In genomic region chr1:174170706-174171501, GRCm38 (mm10) we compare ENCODE assay signal across 31 mouse cellular contexts. TPM values are rescaled to one million over a fixed set of nuclear protein-coding genes. Genes with fewer than 3 reads are reported as not detected.
A peak's percentile ranks its signal among the peaks of the same experiment; 100 is the strongest.
DNase-seq lines count a peak whose midpoint lies in the region; ATAC-seq lines count a peak whose summit lies in the region.
"Had no signal": no experiment of that assay in that cellular context is flagged by ENCODE, and none has a peak within 500 bp of the region (broad histone marks: within the 10 kb centered on the region; RNA-seq: fewer than 3 reads in every experiment).

No protein-coding gene starts in this region.

- peak overlapping the region; percentile 67 for H3K4me2 ChIP-seq in liver, embryonic 11.5 days
- H3K4me2 ChIP-seq in liver, embryonic 12.5 days: peak overlapping the region; percentile 80
- H3K4me2 ChIP-seq: forebrain, embryonic 15.5 days; hindbrain, embryonic 14.5 days; limb, embryonic 12.5 days; neural tube, embryonic 12.5 days had no signal

- no peak for DNase-seq in liver, embryonic 11.5 days (ENCODE audit: low spot score)
- DNase-seq in liver: no peak
- DNase-seq in c-Kit-negative CD71-positive TER-119-positive erythroid progenitor cells, embryonic 14.5 days (ENCODE audit: low read depth, low spot score): peak; percentile 42
- no peak for DNase-seq in testis, postnatal 14 days (ENCODE audit: low spot score)
- DNase-seq in hindbrain, embryonic 10.5 days (ENCODE audit: low spot score): no peak
- no peak for DNase-seq in urinary bladder, postnatal 4 days (ENCODE audit: low spot score in 2 of 2)
- DNase-seq: adrenal gland, postnatal 36 days; cerebellum, adult 11-12 months; cerebellum, postnatal 14 days; gastrocnemius, postnatal 10 days; kidney, postnatal 25 days; lung, adult 2 months; midbrain, embryonic 14.5 days had no signal

- H3K27ac ChIP-seq in liver, embryonic 11.5 days (ENCODE audit: low read depth, low read length): peak overlapping the region; percentile 72
- peak overlapping the region; percentile 99 for H3K27ac ChIP-seq in liver, embryonic 12.5 days
- no peak overlapping the region for H3K27ac ChIP-seq in hindbrain, embryonic 10.5 days
- H3K27ac ChIP-seq: forebrain, embryonic 15.5 days; hindbrain, embryonic 14.5 days; layer of hippocampus, adult 2 months; limb, embryonic 12.5 days; neural tube, embryonic 12.5 days; stomach, postnatal 0 days had no signal

- H3K36me3 ChIP-seq in liver, embryonic 11.5 days (ENCODE audit: control insufficient read depth, insufficient read depth, low read length): no peaks in the 10 kb centered on the region
- peaks cover 16% of the 10 kb centered on the region for H3K36me3 ChIP-seq in liver, embryonic 12.5 days
- no peaks in the 10 kb centered on the region for H3K36me3 ChIP-seq in hindbrain, embryonic 10.5 days
- H3K36me3 ChIP-seq: forebrain, embryonic 15.5 days; limb, embryonic 12.5 days; neural tube, embryonic 12.5 days had no signal

- ATAC-seq in liver, embryonic 11.5 days (replicated peaks; ENCODE audit: low FRiP score): no peak
- ATAC-seq in liver, embryonic 12.5 days: peak; percentile 17
- ATAC-seq in megakaryocyte-erythroid progenitor cell, adult 5-6 weeks (replicated peaks; ENCODE audit: low FRiP score, low TSS enrichment, poor library complexity, severe bottlenecking): 0 out of 2 replicates have a peak, but pooled peaks have one; percentile 7
- ATAC-seq: forebrain, embryonic 15.5 days; inflammation-experienced regulatory T-cells, adult 6 months had no signal

- 61% methylated on average over 5 of the region's 5 CpGs for WGBS in liver, embryonic 11.5 days
- WGBS in liver, embryonic 12.5 days (ENCODE audit: insufficient replicate concordance): 53% methylated on average over 5 of the region's 5 CpGs
- 88% methylated on average over 5 of the region's 5 CpGs for WGBS in hindbrain, embryonic 10.5 days

- no peaks in the 10 kb centered on the region for H3K27me3 ChIP-seq in liver, embryonic 11.5 days (replicated peaks; ENCODE audit: control insufficient read depth, insufficient read depth, low read length)
- H3K27me3 ChIP-seq in liver, embryonic 12.5 days (replicated peaks): no peaks in the 10 kb centered on the region
- H3K27me3 ChIP-seq in hindbrain, embryonic 10.5 days (ENCODE audit: insufficient read depth, poor library complexity, severe bottlenecking): no peaks in the 10 kb centered on the region
- H3K27me3 ChIP-seq: forebrain, embryonic 15.5 days; limb, embryonic 12.5 days; megakaryocyte, embryonic 14.5 days; neural tube, embryonic 12.5 days had no signal

- no peak overlapping the region for H3K4me3 ChIP-seq in liver, embryonic 11.5 days (ENCODE audit: low read depth, low read length)
- peak overlapping the region; percentile 20; the same call in 1 of the 2 replicates for H3K4me3 ChIP-seq in liver, embryonic 12.5 days
- H3K4me3 ChIP-seq in hindbrain, embryonic 10.5 days: no peak overlapping the region
- H3K4me3 ChIP-seq: forebrain, embryonic 15.5 days; layer of hippocampus, adult 2 months; limb, embryonic 12.5 days; megakaryocyte, embryonic 14.5 days; neural tube, embryonic 12.5 days had no signal

- H3K4me1 ChIP-seq in liver, embryonic 11.5 days (replicated peaks; ENCODE audit: control insufficient read depth, insufficient read depth, low read length): 0 out of 2 replicates have a peak, but pooled peaks cover 5% of the 10 kb centered on the region
- peaks cover 42% of the 10 kb centered on the region for H3K4me1 ChIP-seq in liver, embryonic 12.5 days
- H3K4me1 ChIP-seq in hindbrain, embryonic 10.5 days (replicated peaks): peaks cover 6% of the 10 kb centered on the region; the same call in 1 of the 2 replicates
- H3K4me1 ChIP-seq: forebrain, embryonic 15.5 days; limb, embryonic 12.5 days; neural tube, embryonic 12.5 days had no signal

- H3K9ac ChIP-seq in liver, embryonic 11.5 days (ENCODE audit: low read depth, low read length): no peak overlapping the region
- peak overlapping the region; percentile 62 for H3K9ac ChIP-seq in liver, embryonic 12.5 days
- H3K9ac ChIP-seq: forebrain, embryonic 15.5 days; hindbrain, embryonic 14.5 days; limb, embryonic 12.5 days; neural tube, embryonic 12.5 days had no signal

- H3K9me3 ChIP-seq in liver, embryonic 11.5 days (ENCODE audit: control insufficient read depth, low read length): no peaks in the 10 kb centered on the region
- no peaks in the 10 kb centered on the region for H3K9me3 ChIP-seq in liver, embryonic 12.5 days (replicated peaks)
- no peaks in the 10 kb centered on the region for H3K9me3 ChIP-seq in hindbrain, embryonic 10.5 days
- H3K9me3 ChIP-seq: forebrain, embryonic 15.5 days; limb, embryonic 12.5 days; megakaryocyte, embryonic 14.5 days; neural tube, embryonic 12.5 days had no signal

RNA-seq across cellular contexts. Expression of gene Spta1, which starts 1.7 kb away (rescaled TPM):
- polyA plus RNA-seq in liver, embryonic 11.5 days (2014; fragmentation: Nextera tagmentation; extraction: Ambion mirVana): 23.1 and 26.0 TPM in 2 replicates
- 46.8 and 50.0 TPM in 2 replicates for polyA plus RNA-seq in liver, embryonic 12.5 days (2016; fragmentation: Nextera tagmentation; extraction: Ambion mirVana)
- 39.3 and 44.3 TPM in 2 replicates for total RNA-seq in megakaryocyte-erythroid progenitor cell, adult 5-6 weeks (2014; fragmentation: Nextera tagmentation)
- total RNA-seq in megakaryocyte-erythroid progenitor cell, adult 5-6 weeks (2017): 50.4 and 72.5 TPM in 2 replicates
- 0.78 and 1.5 TPM in 2 replicates for polyA plus RNA-seq in hindbrain, embryonic 10.5 days (2016; fragmentation: Nextera tagmentation; extraction: Ambion mirVana)
- polyA plus RNA-seq: C2C12; small intestine, adult 2 months had no signal

RNA-seq across cellular contexts. Expression of gene Olfr420, which starts 15.5 kb away (rescaled TPM):
- polyA plus RNA-seq in liver, embryonic 11.5 days (2014; fragmentation: Nextera tagmentation; extraction: Ambion mirVana): 0.12 and 0.27 TPM in 2 replicates
- 0.61 and 0.62 TPM in 2 replicates for polyA plus RNA-seq in liver, embryonic 12.5 days (2016; fragmentation: Nextera tagmentation; extraction: Ambion mirVana)
- not detected in 2 replicates for total RNA-seq in megakaryocyte-erythroid progenitor cell, adult 5-6 weeks (2014; fragmentation: Nextera tagmentation)
- not detected in 2 replicates for total RNA-seq in megakaryocyte-erythroid progenitor cell, adult 5-6 weeks (2017)
- polyA plus RNA-seq in hindbrain, embryonic 10.5 days (2016; fragmentation: Nextera tagmentation; extraction: Ambion mirVana): not detected in 2 replicates
- total RNA-seq: adrenal gland, postnatal 36 days; gastrocnemius, postnatal 10 days; granulocyte monocyte progenitor cell, adult 5-6 weeks; heart, postnatal 25 days; layer of hippocampus, adult 2 months; left cerebral cortex, postnatal 14 days had no signal
- polyA plus RNA-seq: C2C12; forebrain, embryonic 15.5 days; heart, embryonic 14.5 days; hindbrain, embryonic 14.5 days; inflammation-experienced regulatory T-cells, adult 6 months; kidney, embryonic 14.5 days; limb, embryonic 12.5 days; lung, adult 2 months; midbrain, embryonic 14.5 days; neural tube, embryonic 12.5 days; small intestine, adult 2 months; stomach, postnatal 0 days had no signal

RNA-seq across cellular contexts. Expression of gene Olfr424, which starts 39.6 kb away (rescaled TPM):
- polyA plus RNA-seq in liver, embryonic 11.5 days (2014; fragmentation: Nextera tagmentation; extraction: Ambion mirVana): not detected in 2 replicates
- not detected in 2 replicates for polyA plus RNA-seq in liver, embryonic 12.5 days (2016; fragmentation: Nextera tagmentation; extraction: Ambion mirVana)
- not detected in 2 replicates for total RNA-seq in megakaryocyte-erythroid progenitor cell, adult 5-6 weeks (2014; fragmentation: Nextera tagmentation)
- total RNA-seq in megakaryocyte-erythroid progenitor cell, adult 5-6 weeks (2017): not detected in 2 replicates
- polyA plus RNA-seq in hindbrain, embryonic 10.5 days (2016; fragmentation: Nextera tagmentation; extraction: Ambion mirVana): not detected in 2 replicates
- total RNA-seq: adrenal gland, postnatal 36 days; gastrocnemius, postnatal 10 days; granulocyte monocyte progenitor cell, adult 5-6 weeks; heart, postnatal 25 days; layer of hippocampus, adult 2 months; left cerebral cortex, postnatal 14 days had no signal
- polyA plus RNA-seq: C2C12; embryonic facial prominence, embryonic 11.5 days; forebrain, embryonic 15.5 days; heart, embryonic 14.5 days; hindbrain, embryonic 14.5 days; inflammation-experienced regulatory T-cells, adult 6 months; kidney, embryonic 14.5 days; limb, embryonic 12.5 days; lung, adult 2 months; midbrain, embryonic 14.5 days; neural tube, embryonic 12.5 days; small intestine, adult 2 months; stomach, postnatal 0 days had no signal

RNA-seq across cellular contexts. Expression of gene Olfr231, which starts 49.9 kb away (rescaled TPM):
- not detected in 2 replicates for polyA plus RNA-seq in liver, embryonic 11.5 days (2014; fragmentation: Nextera tagmentation; extraction: Ambion mirVana)
- not detected in 2 replicates for polyA plus RNA-seq in liver, embryonic 12.5 days (2016; fragmentation: Nextera tagmentation; extraction: Ambion mirVana)
- total RNA-seq in megakaryocyte-erythroid progenitor cell, adult 5-6 weeks (2014; fragmentation: Nextera tagmentation): not detected in 2 replicates
- not detected in 2 replicates for total RNA-seq in megakaryocyte-erythroid progenitor cell, adult 5-6 weeks (2017)
- polyA plus RNA-seq in hindbrain, embryonic 10.5 days (2016; fragmentation: Nextera tagmentation; extraction: Ambion mirVana): not detected in 2 replicates
- total RNA-seq: adrenal gland, postnatal 36 days; gastrocnemius, postnatal 10 days; granulocyte monocyte progenitor cell, adult 5-6 weeks; heart, postnatal 25 days; layer of hippocampus, adult 2 months; left cerebral cortex, postnatal 14 days had no signal
- polyA plus RNA-seq: C2C12; forebrain, embryonic 15.5 days; heart, embryonic 14.5 days; hindbrain, embryonic 14.5 days; inflammation-experienced regulatory T-cells, adult 6 months; kidney, embryonic 14.5 days; limb, embryonic 12.5 days; lung, adult 2 months; midbrain, embryonic 14.5 days; neural tube, embryonic 12.5 days; small intestine, adult 2 months; stomach, postnatal 0 days had no signal
